Mouse (Mus musculus): ENCODE measurements at regions not wholly inside any gene's neighbourhood (a gene's known extent, or its start where the extent isn't known, plus 50 kb on each side); places are given as distances from the start of the nearest gene placed in this dataset.

- H3K9ac ChIP-seq (ENCODE audit: low read depth, low read length): no peak overlapping the region
- DNase-seq (ENCODE audit: low spot score) (peak; percentile 32), ATAC-seq (ENCODE audit: low read depth) (no peak)
- 47% methylated on average over 5 of the region's 5 CpGs for WGBS
- H3K36me3 ChIP-seq (ENCODE audit: control insufficient read depth, insufficient read depth, low read length): no peaks in the 10 kb centered on the region
- H3K4me1 ChIP-seq (ENCODE audit: control insufficient read depth, insufficient read depth, low read length): no peaks in the 10 kb centered on the region
- no peaks in the 10 kb centered on the region for H3K9me3 ChIP-seq (ENCODE audit: control insufficient read depth, low read length)
- H3K4me3 ChIP-seq (ENCODE audit: low read depth, low read length): no peak overlapping the region
- H3K4me2 ChIP-seq (ENCODE audit: low read depth, low read length): no peak overlapping the region
- H3K27me3 ChIP-seq (replicated peaks; ENCODE audit: control insufficient read depth, insufficient read depth, low read length): no peaks in the 10 kb centered on the region
- H3K27ac ChIP-seq (replicated peaks; ENCODE audit: low read depth, low read length): no peak overlapping the region
Observed at GRCm38 (mm10) chr17:61960837-61961236, 920.3 kb downstream of the Efna5 start.

- no peaks in the 10 kb centered on the region for H3K4me1 ChIP-seq (ENCODE audit: control insufficient read depth, insufficient read depth, low read length)
- no peaks in the 10 kb centered on the region for H3K27me3 ChIP-seq (replicated peaks; ENCODE audit: control insufficient read depth, insufficient read depth, low read length)
- H3K27ac ChIP-seq (replicated peaks; ENCODE audit: low read depth, low read length): no peak overlapping the region
- no peak for ATAC-seq (ENCODE audit: low read depth)
- H3K36me3 ChIP-seq (ENCODE audit: control insufficient read depth, insufficient read depth, low read length): no peaks in the 10 kb centered on the region
- no peak overlapping the region for H3K4me3 ChIP-seq (ENCODE audit: low read depth, low read length)
- H3K9ac ChIP-seq (ENCODE audit: low read depth, low read length): no peak overlapping the region
- H3K4me2 ChIP-seq (ENCODE audit: low read depth, low read length): no peak overlapping the region
- DNase-seq (ENCODE audit: low spot score): no peak
- H3K9me3 ChIP-seq (ENCODE audit: control insufficient read depth, low read length): no peaks in the 10 kb centered on the region
- WGBS: 69% methylated on average over 5 of the region's 5 CpGs
Observed at GRCm38 (mm10) chr17:61960017-61960813, 920.9 kb downstream of the Efna5 start.

GRCm38 (mm10) chr17:61917766-61918165 lies 963.4 kb downstream of the Efna5 start:
- Histone ChIP-seq H3K4me2 (ENCODE audit: low read depth, low read length) (no peak overlapping the region), H3K4me1 (ENCODE audit: control insufficient read depth, insufficient read depth, low read length) (no peaks in the 10 kb centered on the region), H3K9me3 (ENCODE audit: control insufficient read depth, low read length) (no peaks in the 10 kb centered on the region), H3K27ac (replicated peaks; ENCODE audit: low read depth, low read length) (no peak overlapping the region), H3K9ac (ENCODE audit: low read depth, low read length) (no peak overlapping the region), H3K4me3 (ENCODE audit: low read depth, low read length) (no peak overlapping the region), H3K36me3 (ENCODE audit: control insufficient read depth, insufficient read depth, low read length) (no peaks in the 10 kb centered on the region), H3K27me3 (replicated peaks; ENCODE audit: control insufficient read depth, insufficient read depth, low read length) (no peaks in the 10 kb centered on the region)
- ATAC-seq (ENCODE audit: low read depth) (no peak), DNase-seq (ENCODE audit: low spot score) (no peak)

- Histone ChIP-seq H3K9me3 (ENCODE audit: control insufficient read depth, low read length) (no peaks in the 10 kb centered on the region), H3K27ac (replicated peaks; ENCODE audit: low read depth, low read length) (no peak overlapping the region), H3K4me1 (ENCODE audit: control insufficient read depth, insufficient read depth, low read length) (no peaks in the 10 kb centered on the region), H3K4me2 (ENCODE audit: low read depth, low read length) (no peak overlapping the region), H3K4me3 (ENCODE audit: low read depth, low read length) (no peak overlapping the region), H3K36me3 (ENCODE audit: control insufficient read depth, insufficient read depth, low read length) (no peaks in the 10 kb centered on the region), H3K27me3 (replicated peaks; ENCODE audit: control insufficient read depth, insufficient read depth, low read length) (no peaks in the 10 kb centered on the region), H3K9ac (ENCODE audit: low read depth, low read length) (no peak overlapping the region)
- no peak for DNase-seq (ENCODE audit: low spot score)
- ATAC-seq (ENCODE audit: low read depth): no peak
- WGBS: 92% methylated on average over 19 of the region's 19 CpGs
Observed at GRCm38 (mm10) chr17:61902898-61903297, 978.2 kb downstream of the Efna5 start.

- ATAC-seq (ENCODE audit: low read depth): no peak
- WGBS: 36% methylated on average over 4 of the region's 4 CpGs
Observed at GRCm38 (mm10) chr17:61890631-61891030, 990.5 kb downstream of the Efna5 start.

GRCm38 (mm10) chr17:61866154-61866553 lies 1015.0 kb downstream of the Efna5 start:
- DNase-seq (ENCODE audit: low spot score): peak; percentile 15
- H3K4me1 ChIP-seq (ENCODE audit: control insufficient read depth, insufficient read depth, low read length): no peaks in the 10 kb centered on the region
- no peak overlapping the region for H3K4me2 ChIP-seq (ENCODE audit: low read depth, low read length)
- ATAC-seq (ENCODE audit: low read depth): no peak
- WGBS: 38% methylated on average over 4 of the region's 4 CpGs
- no peaks in the 10 kb centered on the region for H3K27me3 ChIP-seq (replicated peaks; ENCODE audit: control insufficient read depth, insufficient read depth, low read length)
- H3K27ac ChIP-seq (replicated peaks; ENCODE audit: low read depth, low read length): no peak overlapping the region
- H3K9me3 ChIP-seq (ENCODE audit: control insufficient read depth, low read length): no peaks in the 10 kb centered on the region
- H3K36me3 ChIP-seq (ENCODE audit: control insufficient read depth, insufficient read depth, low read length): no peaks in the 10 kb centered on the region
- H3K9ac ChIP-seq (ENCODE audit: low read depth, low read length): no peak overlapping the region
- no peak overlapping the region for H3K4me3 ChIP-seq (ENCODE audit: low read depth, low read length)

More at GRCm38 (mm10) chr17:61890631-61891030, 990.5 kb downstream of the Efna5 start:
- Histone ChIP-seq H3K27me3 (replicated peaks; ENCODE audit: control insufficient read depth, insufficient read depth, low read length) (no peaks in the 10 kb centered on the region), H3K4me2 (ENCODE audit: low read depth, low read length) (no peak overlapping the region), H3K4me1 (ENCODE audit: control insufficient read depth, insufficient read depth, low read length) (0 out of 2 replicates have a peak, but pooled peaks cover 4% of the 10 kb centered on the region), H3K9me3 (ENCODE audit: control insufficient read depth, low read length) (no peaks in the 10 kb centered on the region), H3K4me3 (ENCODE audit: low read depth, low read length) (no peak overlapping the region), H3K36me3 (ENCODE audit: control insufficient read depth, insufficient read depth, low read length) (no peaks in the 10 kb centered on the region), H3K27ac (replicated peaks; ENCODE audit: low read depth, low read length) (no peak overlapping the region), H3K9ac (ENCODE audit: low read depth, low read length) (no peak overlapping the region)
- peak; percentile 62 for DNase-seq (ENCODE audit: low spot score)

GRCm38 (mm10) chr17:61862437-61862836 lies 1018.7 kb downstream of the Efna5 start:
- ATAC-seq (ENCODE audit: low read depth) (no peak), DNase-seq (ENCODE audit: low spot score) (no peak)
- Histone ChIP-seq H3K9ac (ENCODE audit: low read depth, low read length) (no peak overlapping the region), H3K4me3 (ENCODE audit: low read depth, low read length) (no peak overlapping the region), H3K27me3 (replicated peaks; ENCODE audit: control insufficient read depth, insufficient read depth, low read length) (no peaks in the 10 kb centered on the region), H3K4me2 (ENCODE audit: low read depth, low read length) (no peak overlapping the region), H3K4me1 (ENCODE audit: control insufficient read depth, insufficient read depth, low read length) (no peaks in the 10 kb centered on the region), H3K27ac (replicated peaks; ENCODE audit: low read depth, low read length) (no peak overlapping the region), H3K36me3 (ENCODE audit: control insufficient read depth, insufficient read depth, low read length) (no peaks in the 10 kb centered on the region), H3K9me3 (ENCODE audit: control insufficient read depth, low read length) (no peaks in the 10 kb centered on the region)
- 72% methylated on average over 2 of the region's 2 CpGs for WGBS

GRCm38 (mm10) chr17:61837555-61837954 lies 1043.6 kb downstream of the Efna5 start:
- H3K27me3 ChIP-seq (replicated peaks; ENCODE audit: control insufficient read depth, insufficient read depth, low read length): no peaks in the 10 kb centered on the region
- no peaks in the 10 kb centered on the region for H3K4me1 ChIP-seq (ENCODE audit: control insufficient read depth, insufficient read depth, low read length)
- H3K4me3 ChIP-seq (ENCODE audit: low read depth, low read length): no peak overlapping the region
- no peaks in the 10 kb centered on the region for H3K36me3 ChIP-seq (ENCODE audit: control insufficient read depth, insufficient read depth, low read length)
- H3K9me3 ChIP-seq (ENCODE audit: control insufficient read depth, low read length): no peaks in the 10 kb centered on the region; the same call in 1 of the 2 replicates
- no peak overlapping the region for H3K4me2 ChIP-seq (ENCODE audit: low read depth, low read length)
- no peak overlapping the region for H3K9ac ChIP-seq (ENCODE audit: low read depth, low read length)
- DNase-seq (ENCODE audit: low spot score): no peak
- H3K27ac ChIP-seq (replicated peaks; ENCODE audit: low read depth, low read length): no peak overlapping the region
- WGBS: 79% methylated on average over 2 of the region's 2 CpGs
- ATAC-seq (ENCODE audit: low read depth): no peak

GRCm38 (mm10) chr17:61815490-61815889 lies 1065.6 kb downstream of the Efna5 start:
- ATAC-seq (ENCODE audit: low read depth) (no peak), DNase-seq (ENCODE audit: low spot score) (peak; percentile 69)
- no peaks in the 10 kb centered on the region for H3K27me3 ChIP-seq (replicated peaks; ENCODE audit: control insufficient read depth, insufficient read depth, low read length)
- H3K4me1 ChIP-seq (ENCODE audit: control insufficient read depth, insufficient read depth, low read length): no peaks in the 10 kb centered on the region
- no peak overlapping the region for H3K4me3 ChIP-seq (ENCODE audit: low read depth, low read length)
- H3K9ac ChIP-seq (ENCODE audit: low read depth, low read length): no peak overlapping the region
- H3K27ac ChIP-seq (replicated peaks; ENCODE audit: low read depth, low read length): no peak overlapping the region
- no peaks in the 10 kb centered on the region for H3K36me3 ChIP-seq (ENCODE audit: control insufficient read depth, insufficient read depth, low read length)
- 55% methylated on average over 2 of the region's 2 CpGs for WGBS
- no peak overlapping the region for H3K4me2 ChIP-seq (ENCODE audit: low read depth, low read length)
- no peaks in the 10 kb centered on the region for H3K9me3 ChIP-seq (ENCODE audit: control insufficient read depth, low read length)
